Mouse (Mus musculus): ENCODE measurements at regions not wholly inside any gene's neighbourhood (a gene's known extent, or its start where the extent isn't known, plus 50 kb on each side); places are given as distances from the start of the nearest gene placed in this dataset.
A peak's percentile ranks its signal among the peaks of the same experiment; 100 is the strongest.

DNA sequence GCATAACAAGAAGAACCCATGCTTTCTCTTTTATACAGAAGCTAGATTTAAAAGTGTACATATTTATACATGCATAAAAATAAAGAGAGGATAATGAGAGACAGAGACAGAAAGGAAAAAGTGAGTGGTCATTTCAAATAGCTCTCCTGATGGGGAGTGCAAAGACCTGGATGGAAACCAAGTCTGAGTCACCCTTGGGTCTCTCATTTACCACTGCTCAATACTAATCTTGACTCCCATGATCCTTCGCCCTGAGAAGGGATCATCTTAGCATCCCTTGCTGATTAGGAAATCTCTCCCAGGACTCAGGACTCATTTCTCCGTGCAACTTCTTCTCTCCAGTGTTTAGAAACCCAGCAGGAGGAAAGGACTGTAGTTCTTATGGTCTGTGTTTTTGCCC lies 386.9 kb upstream of the Dynlrb2 start:
- no peak for ATAC-seq
- no peaks in the 10 kb centered on the region for H3K9me3 ChIP-seq (ENCODE audit: control insufficient read depth, low read length)
- no peaks in the 10 kb centered on the region for H3K36me3 ChIP-seq (ENCODE audit: control insufficient read depth, insufficient read depth, low read length)
- H3K27ac ChIP-seq (ENCODE audit: low read depth, low read length): no peak overlapping the region
- WGBS: 81% methylated on average over 2 of the region's 2 CpGs
- no peaks in the 10 kb centered on the region for H3K27me3 ChIP-seq (replicated peaks; ENCODE audit: control insufficient read depth, insufficient read depth, low read length)
- peaks cover 7% of the 10 kb centered on the region for H3K4me1 ChIP-seq (ENCODE audit: control insufficient read depth, insufficient read depth, low read depth, low read length)
- no peak overlapping the region for H3K9ac ChIP-seq (ENCODE audit: low read depth, low read length)
- no peak overlapping the region for H3K4me3 ChIP-seq (ENCODE audit: low read length)
- no peak overlapping the region for H3K4me2 ChIP-seq (ENCODE audit: low read length)

DNA sequence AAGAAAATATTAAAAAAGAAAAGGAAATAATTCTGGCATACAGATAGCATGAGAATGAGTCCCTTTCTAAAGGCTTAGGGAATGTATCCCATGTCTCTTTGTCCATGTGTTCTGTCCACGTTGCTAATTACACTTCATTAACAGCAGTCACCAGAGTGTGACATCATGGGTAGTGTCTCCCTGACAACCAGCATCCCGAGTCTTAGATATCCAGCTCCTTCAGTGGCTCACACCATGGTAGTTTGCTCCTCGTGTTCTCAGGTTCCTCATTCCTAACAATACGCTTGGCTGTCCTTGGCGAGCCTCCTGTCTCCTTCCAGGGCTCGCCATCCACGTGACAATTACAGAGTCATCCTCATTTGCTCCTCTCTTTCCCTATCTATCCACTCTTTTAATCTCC lies 388.1 kb upstream of the Dynlrb2 start:
- WGBS: 18% methylated on average over 7 of the region's 7 CpGs
- H3K27me3 ChIP-seq (replicated peaks; ENCODE audit: control insufficient read depth, insufficient read depth, low read length): no peaks in the 10 kb centered on the region
- ATAC-seq: peak; percentile 68
- H3K9me3 ChIP-seq (ENCODE audit: control insufficient read depth, low read length): no peaks in the 10 kb centered on the region
- peaks cover 7% of the 10 kb centered on the region for H3K4me1 ChIP-seq (ENCODE audit: control insufficient read depth, insufficient read depth, low read depth, low read length)
- peak overlapping the region; percentile 49 for H3K4me2 ChIP-seq (ENCODE audit: low read length)
- no peaks in the 10 kb centered on the region for H3K36me3 ChIP-seq (ENCODE audit: control insufficient read depth, insufficient read depth, low read length)
- no peak overlapping the region for H3K4me3 ChIP-seq (ENCODE audit: low read length)
- no peak overlapping the region for H3K27ac ChIP-seq (ENCODE audit: low read depth, low read length)
- no peak overlapping the region for H3K9ac ChIP-seq (ENCODE audit: low read depth, low read length)

DNA sequence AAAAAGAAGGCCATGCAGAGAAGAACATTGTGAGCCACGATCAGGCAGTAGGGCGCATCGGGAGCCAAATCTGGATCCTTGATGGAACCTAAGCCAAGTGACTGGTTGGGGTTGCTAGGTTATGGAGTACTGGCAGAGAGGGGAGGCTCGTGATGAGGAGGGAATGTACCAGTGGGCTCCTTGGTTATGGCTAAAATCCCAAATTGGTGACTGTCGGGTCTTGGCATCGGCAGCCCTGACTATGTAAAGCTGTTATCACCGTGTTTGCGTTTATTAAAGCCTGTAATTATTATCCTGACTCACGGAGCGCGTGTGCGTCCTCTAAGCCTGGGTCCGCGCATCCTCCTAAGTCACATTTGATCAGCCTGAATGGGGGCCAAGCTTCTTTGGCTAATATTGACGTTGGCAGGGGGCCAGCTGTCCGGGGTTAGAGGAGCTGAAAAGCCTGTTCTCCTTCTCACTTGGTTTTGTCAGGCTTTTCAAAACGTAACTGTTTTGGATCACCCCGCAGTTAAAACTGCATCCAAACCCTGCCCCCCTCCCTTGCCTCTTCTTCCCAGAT lies 388.9 kb upstream of the Dynlrb2 start:
- WGBS: 24% methylated on average over 18 of the region's 18 CpGs
- H3K4me2 ChIP-seq (ENCODE audit: low read length): peak overlapping the region; percentile 49
- H3K9ac ChIP-seq (ENCODE audit: low read depth, low read length): peak overlapping the region; percentile 13; the same call in 1 of the 2 replicates
- H3K36me3 ChIP-seq (ENCODE audit: control insufficient read depth, insufficient read depth, low read length): no peaks in the 10 kb centered on the region
- H3K4me1 ChIP-seq (ENCODE audit: control insufficient read depth, insufficient read depth, low read depth, low read length): peaks cover 7% of the 10 kb centered on the region
- no peaks in the 10 kb centered on the region for H3K27me3 ChIP-seq (replicated peaks; ENCODE audit: control insufficient read depth, insufficient read depth, low read length)
- peak overlapping the region; percentile 20 for H3K4me3 ChIP-seq (ENCODE audit: low read length)
- no peaks in the 10 kb centered on the region for H3K9me3 ChIP-seq (ENCODE audit: control insufficient read depth, low read length)
- H3K27ac ChIP-seq (ENCODE audit: low read depth, low read length): 0 out of 2 replicates have a peak overlapping the region, but pooled peaks have one; percentile 23
- peak; percentile 94 for ATAC-seq

DNA sequence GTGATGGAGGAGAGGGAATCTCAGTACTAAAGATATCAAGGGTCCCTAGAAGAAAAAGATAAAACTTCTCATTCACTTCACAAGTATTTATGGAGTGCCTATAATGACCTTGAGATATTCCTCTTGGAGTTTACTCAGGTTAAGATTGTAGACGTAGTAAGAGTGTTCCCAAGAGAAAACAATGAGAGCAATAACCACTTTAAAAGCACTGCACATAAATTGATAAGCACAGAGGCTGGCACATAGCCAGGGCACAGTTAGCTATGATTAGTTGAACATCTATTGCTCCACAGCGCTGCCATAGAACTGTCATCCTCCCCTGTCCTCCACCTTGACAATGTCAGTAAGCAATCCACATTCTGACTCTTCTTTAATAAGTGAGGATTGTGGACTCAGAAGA lies 389.8 kb upstream of the Dynlrb2 start:
- no peak for ATAC-seq
- Histone ChIP-seq H3K36me3 (ENCODE audit: control insufficient read depth, insufficient read depth, low read length) (no peaks in the 10 kb centered on the region), H3K4me3 (ENCODE audit: low read length) (no peak overlapping the region), H3K4me1 (ENCODE audit: control insufficient read depth, insufficient read depth, low read depth, low read length) (peaks cover 7% of the 10 kb centered on the region), H3K9me3 (ENCODE audit: control insufficient read depth, low read length) (no peaks in the 10 kb centered on the region), H3K27ac (ENCODE audit: low read depth, low read length) (no peak overlapping the region), H3K27me3 (replicated peaks; ENCODE audit: control insufficient read depth, insufficient read depth, low read length) (no peaks in the 10 kb centered on the region), H3K9ac (ENCODE audit: low read depth, low read length) (no peak overlapping the region), H3K4me2 (ENCODE audit: low read length) (no peak overlapping the region)
- WGBS: 60% methylated on average over 2 of the region's 2 CpGs

DNA sequence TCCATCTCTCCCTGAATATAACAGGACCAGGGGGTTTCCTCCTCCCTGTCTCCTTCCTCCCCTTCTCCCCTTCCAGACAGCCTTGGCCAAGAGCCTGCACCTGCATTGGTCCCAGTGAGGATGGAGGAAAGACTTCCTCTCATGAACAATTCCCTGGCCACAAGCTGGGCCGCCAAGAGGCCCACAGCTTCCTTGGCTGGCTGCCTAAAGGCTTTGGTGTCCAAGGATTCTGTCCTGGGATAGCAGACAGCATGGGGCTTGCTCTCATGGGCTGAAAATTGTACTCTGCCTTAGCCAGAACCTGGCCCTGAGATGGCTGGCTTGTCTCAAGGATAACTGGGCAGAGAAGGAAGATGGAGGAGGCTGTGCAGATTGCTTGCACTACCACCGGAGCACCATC lies 390.3 kb upstream of the Dynlrb2 start:
- Histone ChIP-seq H3K9me3 (ENCODE audit: control insufficient read depth, low read length) (no peaks in the 10 kb centered on the region), H3K27me3 (replicated peaks; ENCODE audit: control insufficient read depth, insufficient read depth, low read length) (no peaks in the 10 kb centered on the region), H3K4me1 (ENCODE audit: control insufficient read depth, insufficient read depth, low read depth, low read length) (peaks cover 7% of the 10 kb centered on the region), H3K27ac (ENCODE audit: low read depth, low read length) (no peak overlapping the region), H3K9ac (ENCODE audit: low read depth, low read length) (no peak overlapping the region), H3K4me3 (ENCODE audit: low read length) (no peak overlapping the region), H3K36me3 (ENCODE audit: control insufficient read depth, insufficient read depth, low read length) (no peaks in the 10 kb centered on the region), H3K4me2 (ENCODE audit: low read length) (no peak overlapping the region)
- ATAC-seq: no peak
- 74% methylated on average over 2 of the region's 2 CpGs for WGBS

DNA sequence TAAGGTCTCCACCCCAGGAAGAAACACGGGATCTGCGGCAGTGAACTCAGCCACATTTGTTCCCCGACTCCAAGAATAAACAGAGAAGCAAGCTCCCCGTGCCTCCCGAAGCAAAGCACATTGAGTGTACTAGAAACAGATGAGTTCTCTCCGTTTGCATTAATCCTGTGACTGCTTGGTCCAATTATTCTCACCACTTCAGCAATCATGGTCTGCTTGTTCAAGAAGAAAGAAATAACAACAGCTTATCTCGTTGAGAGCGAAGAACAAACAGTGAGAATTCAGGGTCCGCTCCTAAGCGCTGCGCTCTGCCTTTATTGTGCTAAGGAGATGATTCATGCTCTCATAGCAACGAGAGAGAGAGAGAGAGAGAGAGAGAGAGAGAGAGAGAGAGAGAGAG lies 393.6 kb upstream of the Dynlrb2 start:
- H3K4me1 ChIP-seq (ENCODE audit: control insufficient read depth, insufficient read depth, low read depth, low read length): peaks cover 3% of the 10 kb centered on the region; the same call in 1 of the 2 replicates
- no peak overlapping the region for H3K9ac ChIP-seq (ENCODE audit: low read depth, low read length)
- no peak for ATAC-seq
- no peaks in the 10 kb centered on the region for H3K27me3 ChIP-seq (replicated peaks; ENCODE audit: control insufficient read depth, insufficient read depth, low read length)
- no peaks in the 10 kb centered on the region for H3K36me3 ChIP-seq (ENCODE audit: control insufficient read depth, insufficient read depth, low read length)
- no peaks in the 10 kb centered on the region for H3K9me3 ChIP-seq (ENCODE audit: control insufficient read depth, low read length)
- no peak overlapping the region for H3K4me3 ChIP-seq (ENCODE audit: low read length)
- H3K4me2 ChIP-seq (ENCODE audit: low read length): peak overlapping the region; percentile 9; the same call in 1 of the 2 replicates
- 51% methylated on average over 12 of the region's 12 CpGs for WGBS
- H3K27ac ChIP-seq (ENCODE audit: low read depth, low read length): no peak overlapping the region

DNA sequence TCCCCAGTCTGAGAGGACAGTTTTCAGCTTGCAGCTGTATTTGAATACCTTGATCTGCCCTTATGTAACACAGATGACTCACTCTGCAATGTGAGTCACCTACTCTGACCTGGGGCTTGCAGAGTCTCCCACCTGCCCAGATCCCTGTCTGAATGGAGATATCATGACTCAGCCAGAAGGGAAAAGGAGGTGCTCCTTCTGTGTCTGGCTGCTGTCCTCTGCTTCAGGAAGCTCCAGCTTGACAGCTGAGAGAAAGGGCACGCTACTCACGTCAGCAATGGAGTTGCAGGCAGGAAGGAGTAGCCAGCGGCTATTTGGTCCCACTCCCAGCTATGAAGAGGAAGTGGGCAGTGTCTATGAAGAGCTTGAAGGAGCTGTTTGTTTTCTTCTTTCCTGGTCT lies 389.1 kb upstream of the Maf start:
- H3K4me2 ChIP-seq (ENCODE audit: low read length): no peak overlapping the region
- H3K4me3 ChIP-seq (ENCODE audit: low read length): no peak overlapping the region
- H3K9me3 ChIP-seq (ENCODE audit: control insufficient read depth, low read length): no peaks in the 10 kb centered on the region
- no peak overlapping the region for H3K9ac ChIP-seq (ENCODE audit: low read depth, low read length)
- H3K27ac ChIP-seq (ENCODE audit: low read depth, low read length): no peak overlapping the region
- H3K4me1 ChIP-seq (ENCODE audit: control insufficient read depth, insufficient read depth, low read depth, low read length): no peaks in the 10 kb centered on the region
- ATAC-seq: no peak
- no peaks in the 10 kb centered on the region for H3K36me3 ChIP-seq (ENCODE audit: control insufficient read depth, insufficient read depth, low read length)
- WGBS: 70% methylated on average over 3 of the region's 3 CpGs
- no peaks in the 10 kb centered on the region for H3K27me3 ChIP-seq (replicated peaks; ENCODE audit: control insufficient read depth, insufficient read depth, low read length)

DNA sequence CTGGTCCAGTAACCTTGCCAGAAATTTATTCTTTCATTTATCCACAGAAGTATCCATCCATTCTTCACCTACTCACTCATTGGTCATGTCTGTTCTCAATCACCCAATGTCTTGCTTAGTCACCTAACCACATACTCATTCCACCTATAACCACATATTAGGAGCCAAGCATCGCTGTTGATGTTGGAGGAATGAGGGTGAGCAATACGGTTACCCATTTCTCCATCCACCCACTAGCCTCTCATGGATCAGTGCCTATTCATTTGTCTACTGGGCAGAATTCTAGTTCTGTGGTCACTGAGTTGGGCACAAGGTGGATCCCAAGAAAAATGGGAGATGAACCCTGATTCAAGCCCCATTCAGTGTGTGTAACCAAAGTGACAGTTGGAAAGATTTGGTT lies 375.6 kb upstream of the Maf start:
- 94% methylated on average over 2 of the region's 2 CpGs for WGBS
- Histone ChIP-seq H3K4me3 (ENCODE audit: low read length) (no peak overlapping the region), H3K27me3 (replicated peaks; ENCODE audit: control insufficient read depth, insufficient read depth, low read length) (no peaks in the 10 kb centered on the region), H3K9ac (ENCODE audit: low read depth, low read length) (no peak overlapping the region), H3K4me1 (ENCODE audit: control insufficient read depth, insufficient read depth, low read depth, low read length) (no peaks in the 10 kb centered on the region), H3K27ac (ENCODE audit: low read depth, low read length) (no peak overlapping the region), H3K36me3 (ENCODE audit: control insufficient read depth, insufficient read depth, low read length) (no peaks in the 10 kb centered on the region), H3K4me2 (ENCODE audit: low read length) (no peak overlapping the region), H3K9me3 (ENCODE audit: control insufficient read depth, low read length) (no peaks in the 10 kb centered on the region)
- no peak for ATAC-seq

DNA sequence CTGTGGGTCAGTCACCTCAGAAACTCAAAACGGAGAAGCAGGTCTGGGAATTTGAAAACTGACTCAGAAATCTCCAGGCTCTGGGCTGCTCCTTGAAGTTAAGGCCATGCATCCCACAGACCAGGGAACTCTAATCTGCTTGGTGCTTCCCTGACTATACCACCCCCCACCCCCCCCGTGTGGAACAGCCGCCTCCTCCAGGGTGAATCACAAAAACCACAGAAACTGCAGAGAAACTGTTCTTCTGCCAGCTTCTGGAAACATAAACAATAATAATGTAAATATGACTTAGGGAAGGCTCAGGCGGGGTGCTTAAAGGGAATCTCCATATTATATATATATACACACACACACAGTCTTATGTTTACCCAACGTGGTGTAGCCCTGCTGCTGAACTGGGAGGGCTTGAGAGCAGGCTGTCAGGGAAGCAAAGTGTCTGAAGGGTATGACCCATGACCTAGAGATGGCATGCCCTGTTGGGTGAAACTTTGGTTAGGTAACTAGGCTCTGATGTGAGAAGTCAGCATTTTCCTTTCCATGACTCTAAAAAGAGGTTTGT lies 371.3 kb upstream of the Maf start:
- no peaks in the 10 kb centered on the region; the same call in 1 of the 2 replicates for H3K27me3 ChIP-seq (replicated peaks; ENCODE audit: control insufficient read depth, insufficient read depth, low read length)
- no peak overlapping the region for H3K4me3 ChIP-seq (ENCODE audit: low read length)
- ATAC-seq: no peak
- no peak overlapping the region for H3K4me2 ChIP-seq (ENCODE audit: low read length)
- 74% methylated on average over 5 of the region's 5 CpGs for whole genome bisulfite sequencing
- H3K9me3 ChIP-seq (ENCODE audit: control insufficient read depth, low read length): no peaks in the 10 kb centered on the region
- no peaks in the 10 kb centered on the region for H3K4me1 ChIP-seq (ENCODE audit: control insufficient read depth, insufficient read depth, low read depth, low read length)
- H3K27ac ChIP-seq (ENCODE audit: low read depth, low read length): no peak overlapping the region
- no peaks in the 10 kb centered on the region for H3K36me3 ChIP-seq (ENCODE audit: control insufficient read depth, insufficient read depth, low read length)
- H3K9ac ChIP-seq (ENCODE audit: low read depth, low read length): no peak overlapping the region

Measured in hindbrain, embryonic 16.5 days (tissue).